Mouse (Mus musculus): ENCODE measurements around the gene Ang. TPM values are rescaled to one million over a fixed set of nuclear protein-coding genes. Genes with fewer than 3 reads are reported as not detected.

The Ang gene
- total RNA-seq, 4 experiments from 2014 or later: 4.6 to 9.5 (median 5.3) TPM

Other genes with a start within 250 kb of the Ang start
- gene Tep1, start 220.6 kb upstream of the Ang start, total RNA-seq (2022): 1 to 10 TPM; 4.4 to 7.1 (median 5.7) TPM
- 1 to 10 TPM; 5.5 to 8.3 (median 6.6) TPM for gene Klhl33, start 193.6 kb upstream of the Ang start, total RNA-seq (2022)
- 10 to 100 TPM; 30.1 to 36.2 (median 33.2) TPM for gene Osgep, start 166.3 kb upstream of the Ang start, total RNA-seq (2022)
- gene Apex1, start 166.2 kb upstream of the Ang start, total RNA-seq (2022): 10 to 100 TPM; 55.5 to 64.8 (median 60.2) TPM
- 100 to 1,000 TPM in 3 of 4 experiments, 10 to 100 TPM in 1; 92.6 to 121 (median 109) TPM for gene Pip4p1, start 160.3 kb upstream of the Ang start, total RNA-seq (2022)
- 10 to 100 TPM; 10.4 to 17.7 (median 16.6) TPM for gene Pnp, start 160.1 kb upstream of the Ang start, total RNA-seq (2022)
- 10 to 100 TPM in 1 of 4 experiments, 1 to 10 TPM in 3; 6.5 to 18.1 (median 8.9) TPM for gene Gm49342, start 146.6 kb upstream of the Ang start, total RNA-seq (2022)
- gene Pnp2, start 135.2 kb upstream of the Ang start, total RNA-seq (2022): 1 to 10 TPM; 1.2 to 2.0 (median 1.4) TPM
- gene Rnase10, start 83.4 kb upstream of the Ang start, total RNA-seq (2022): under 1 TPM in 1 of 4 experiments, not detected in 3; 0.23 TPM
- not detected for gene Rnase9, start 49.3 kb upstream of the Ang start, total RNA-seq (2022)
- gene Rnase11, start 41.0 kb upstream of the Ang start, total RNA-seq (2022): not detected
- not detected for gene Rnase12, start 33.5 kb upstream of the Ang start, total RNA-seq (2022)
- gene Olfr750, start 16.7 kb upstream of the Ang start, total RNA-seq (2022): not detected
- 10 to 100 TPM; 15.6 to 31.6 (median 22.1) TPM for gene Rnase4, start 73 bp upstream of the Ang start, total RNA-seq (2022)
- not detected for gene Eddm3b, start 23.3 kb downstream of the Ang start, total RNA-seq (2022)
- under 1 TPM in 2 of 4 experiments, not detected in 2; 0.24 to 0.32 TPM for gene Rnase6, start 32.8 kb downstream of the Ang start, total RNA-seq (2022)
- gene Rnase1, start 55.6 kb downstream of the Ang start, total RNA-seq (2022): 1 to 10 TPM in 1 of 4 experiments, under 1 TPM in 3; 0.67 to 2.4 (median 0.85) TPM
- not detected for gene Rnase2b, start 71.1 kb downstream of the Ang start, total RNA-seq (2022)
- gene Ang2, start 108.0 kb downstream of the Ang start, total RNA-seq (2022): 1 to 10 TPM in 1 of 4 experiments, not detected in 3; 1.3 TPM
- gene Ear14, start 112.2 kb downstream of the Ang start, total RNA-seq (2022): not detected
- not detected for gene Rnase2a, start 165.0 kb downstream of the Ang start, total RNA-seq (2022)

Measured in left cerebral cortex, adult 8-10 months (tissue).